Mouse (Mus musculus) skeletal muscle tissue, adult 2 months (tissue): ENCODE data around the gene Gm21972.

Source experiments
- DNase-seq: peaks from one replicate; pipeline ENCODE4 v3.0.0-alpha.2; 2012; ENCODE audit warnings: low read depth, low spot score

Gm21972 gene

DNA sequence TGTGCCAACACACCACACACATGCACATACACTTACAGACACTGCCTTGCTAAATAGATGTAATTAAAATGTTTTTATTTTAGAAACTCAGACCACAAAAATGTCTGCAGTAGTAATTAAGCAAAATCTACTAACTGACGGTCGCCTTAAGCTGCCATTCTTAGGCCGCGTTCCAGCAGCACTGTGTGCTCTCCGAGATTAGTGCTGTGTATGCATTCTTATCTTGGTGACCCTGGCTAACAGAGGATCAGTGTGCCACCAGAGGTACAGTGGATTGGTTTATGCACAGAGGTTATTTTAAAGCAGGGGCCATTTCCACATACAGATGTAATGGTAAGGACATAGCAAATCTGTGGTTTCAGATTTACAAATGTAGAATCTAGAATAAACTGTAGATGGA lies 27.6 kb downstream of the Gm21972 start:
- no peak for DNase-seq

DNA sequence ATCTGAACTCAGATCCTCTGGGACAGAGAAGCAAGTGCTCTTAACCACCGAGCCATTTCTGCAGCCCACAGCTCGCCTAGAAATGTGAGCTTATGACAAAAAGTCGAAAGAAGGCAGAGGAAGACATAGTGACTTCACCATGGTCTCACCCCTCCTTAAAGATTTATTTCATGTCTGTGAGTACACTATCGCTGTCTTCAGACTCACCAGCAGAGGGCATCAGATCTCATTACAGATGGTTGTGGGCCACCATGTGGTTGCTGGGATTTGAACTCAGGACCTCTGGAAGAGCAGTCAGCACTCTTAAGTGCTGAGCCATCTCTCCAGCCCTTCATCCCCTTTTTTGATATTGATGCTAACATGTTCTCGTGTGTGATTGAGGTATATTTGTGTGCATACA lies 41.2 kb downstream of the Gm21972 start:
- DNase-seq, result no peak

DNA sequence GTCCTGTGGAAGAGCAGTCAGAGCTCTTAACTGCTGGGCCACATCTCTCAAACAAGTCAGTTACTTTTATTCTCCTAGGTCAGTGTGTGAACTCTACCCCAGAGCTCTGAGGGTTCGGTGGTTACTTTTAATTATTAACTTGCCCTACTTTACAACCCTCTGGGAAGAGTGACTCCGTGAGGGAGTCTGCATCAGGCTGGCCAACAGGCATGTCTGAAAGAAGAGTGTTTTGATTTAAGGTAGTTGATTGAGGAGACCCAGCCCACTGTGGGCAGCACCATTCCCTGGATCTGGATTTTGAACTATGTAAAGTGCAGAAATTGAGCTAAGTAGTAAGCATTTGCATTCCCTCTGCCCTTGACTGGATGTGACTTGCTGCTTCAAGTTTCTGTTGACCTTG lies 42.6 kb downstream of the Gm21972 start:
- DNase-seq, result no peak

DNA sequence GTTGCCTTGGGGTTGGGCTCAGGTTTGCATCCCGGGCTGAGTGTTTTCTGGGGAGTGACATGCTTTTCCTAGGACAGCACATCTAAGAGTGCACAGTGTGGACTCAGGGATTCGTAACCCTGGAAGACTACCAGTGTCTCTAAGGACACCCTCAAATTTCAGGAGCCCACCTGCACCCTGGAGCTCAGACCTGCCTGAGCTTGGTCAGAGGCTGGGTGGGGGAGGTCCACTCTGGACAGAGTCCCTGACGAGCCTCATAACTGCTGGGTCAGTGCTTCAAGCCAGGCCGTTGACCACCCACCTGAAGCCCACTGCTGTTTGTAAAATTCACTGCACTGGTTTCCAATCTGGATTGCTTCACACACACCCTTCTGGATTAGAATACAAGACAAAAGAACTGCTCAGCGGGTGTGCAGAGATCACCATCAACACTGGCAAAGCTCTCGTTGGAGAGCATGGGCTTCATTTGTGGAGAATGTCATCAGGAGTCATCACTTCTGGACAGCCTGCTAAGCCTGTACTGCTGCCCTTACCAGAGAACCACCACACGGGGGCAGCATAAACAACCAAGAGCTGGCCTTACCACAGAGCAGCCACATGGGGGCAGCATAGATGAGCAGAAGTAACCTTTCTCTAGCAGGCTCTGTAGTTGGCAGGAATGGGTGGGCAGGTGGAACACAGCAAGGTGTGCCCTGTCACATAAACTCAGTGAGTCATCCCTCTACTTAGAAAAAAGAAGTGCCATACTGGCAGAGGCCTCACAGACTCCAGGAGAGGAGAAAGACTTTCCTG lies 45.2 kb downstream of the Gm21972 start:
- peak; percentile 70 for DNase-seq

DNA sequence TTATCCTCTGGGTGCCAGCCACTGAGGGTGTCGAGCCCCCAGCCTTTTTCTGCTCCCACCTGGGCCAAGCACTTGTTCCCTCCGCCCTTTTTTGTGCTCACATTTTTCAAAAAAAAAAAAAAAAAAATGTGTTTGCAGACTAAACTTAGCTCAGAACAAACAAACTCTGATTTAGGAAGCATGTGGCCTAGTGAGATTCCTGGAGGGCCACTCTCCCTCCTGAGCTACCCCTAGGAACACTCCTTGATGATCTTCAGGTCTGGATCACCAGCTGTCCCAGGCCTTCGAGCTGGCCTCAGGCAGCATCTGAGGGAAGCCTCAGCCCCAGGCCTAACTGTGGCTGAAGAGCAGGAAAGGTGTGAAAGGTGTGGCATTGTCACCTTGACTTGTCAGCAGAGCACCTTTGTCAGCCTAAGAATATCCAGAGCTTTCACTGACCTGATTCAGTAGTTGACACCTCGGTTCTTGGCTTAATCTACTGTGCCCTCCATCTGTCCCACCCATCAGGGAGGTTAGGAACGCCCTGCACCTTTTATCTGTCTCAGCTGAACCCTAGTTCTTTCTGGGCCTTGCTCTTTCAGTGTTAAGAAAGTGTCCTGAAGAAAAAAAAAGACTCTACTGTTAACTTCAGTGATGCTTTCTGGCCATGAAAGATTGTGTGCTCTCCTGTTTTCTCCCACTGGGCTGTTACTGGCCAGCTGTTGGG lies 48.7 kb downstream of the Gm21972 start:
- DNase-seq, result no peak

DNA sequence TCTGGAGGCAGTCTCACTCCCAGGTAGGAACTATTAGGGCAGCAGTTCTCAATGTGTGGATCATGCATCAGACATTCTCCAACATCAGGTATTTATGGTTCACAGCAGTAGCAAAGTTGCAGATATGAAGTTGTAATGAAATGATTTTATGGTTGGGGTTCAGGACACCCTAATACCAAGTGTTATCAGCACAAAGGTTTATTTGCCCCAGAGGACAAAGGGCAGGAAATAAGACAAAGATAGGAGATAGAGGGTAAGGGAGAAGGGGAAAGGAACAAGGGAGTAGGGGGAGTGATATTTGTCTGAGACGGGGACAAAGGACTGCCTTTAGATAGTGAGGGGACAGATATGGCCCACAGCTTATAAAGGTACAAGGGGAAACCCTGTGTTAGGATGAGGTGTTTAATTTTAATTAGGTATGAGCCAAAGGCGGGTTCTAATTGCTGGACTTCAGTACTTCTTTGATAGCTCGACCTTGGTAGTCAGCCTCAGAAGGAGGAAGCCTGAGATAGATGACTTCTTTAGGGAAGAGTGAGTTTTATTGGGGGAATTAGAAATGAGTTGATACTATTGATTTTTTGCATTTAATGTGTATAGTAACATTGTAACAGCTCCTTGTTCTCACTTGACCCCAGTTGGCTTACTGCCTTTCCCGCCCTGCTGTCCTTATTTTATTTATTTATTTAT lies 50.3 kb downstream of the Gm21972 start:
- DNase-seq, result no peak

DNA sequence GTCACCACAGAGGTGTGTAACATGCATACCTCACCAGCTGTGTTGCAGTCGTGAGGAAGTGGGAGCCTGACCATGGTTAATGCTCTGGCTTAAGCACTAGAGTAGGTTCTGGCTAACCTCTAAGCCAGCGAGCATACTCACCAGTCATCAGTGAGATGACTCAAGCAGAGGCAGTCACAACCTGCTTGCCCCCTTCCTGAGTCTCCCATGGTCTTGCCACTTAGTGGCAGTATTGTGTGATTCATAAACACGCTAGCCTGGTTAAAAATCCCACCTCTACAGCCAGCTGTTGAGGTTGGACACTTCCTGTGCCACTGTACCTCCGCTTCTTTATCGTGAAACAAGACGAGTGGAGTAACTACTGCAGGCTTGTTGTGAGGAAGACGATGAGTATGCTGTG lies 53.3 kb downstream of the Gm21972 start:
- DNase-seq, result no peak

DNA sequence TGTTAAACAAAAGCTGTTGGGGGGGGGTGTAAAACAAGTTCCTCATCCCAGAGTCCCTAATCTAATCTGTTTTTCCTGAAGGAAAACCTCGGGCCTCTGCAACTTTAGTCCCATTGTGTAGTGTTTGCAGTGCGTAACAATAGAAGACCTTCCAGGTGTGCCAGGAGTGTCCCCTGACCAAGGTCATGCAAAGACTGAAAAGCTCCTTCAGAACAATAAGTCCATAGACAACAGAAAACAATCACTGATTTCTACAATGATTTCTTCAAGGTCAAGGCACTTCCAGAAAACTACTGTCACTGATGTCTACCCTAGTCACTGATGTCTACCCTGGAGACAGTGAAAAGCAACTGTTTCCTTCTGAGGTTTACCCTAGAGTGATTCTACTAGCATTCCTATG lies 54.4 kb downstream of the Gm21972 start:
- no peak for DNase-seq

DNA sequence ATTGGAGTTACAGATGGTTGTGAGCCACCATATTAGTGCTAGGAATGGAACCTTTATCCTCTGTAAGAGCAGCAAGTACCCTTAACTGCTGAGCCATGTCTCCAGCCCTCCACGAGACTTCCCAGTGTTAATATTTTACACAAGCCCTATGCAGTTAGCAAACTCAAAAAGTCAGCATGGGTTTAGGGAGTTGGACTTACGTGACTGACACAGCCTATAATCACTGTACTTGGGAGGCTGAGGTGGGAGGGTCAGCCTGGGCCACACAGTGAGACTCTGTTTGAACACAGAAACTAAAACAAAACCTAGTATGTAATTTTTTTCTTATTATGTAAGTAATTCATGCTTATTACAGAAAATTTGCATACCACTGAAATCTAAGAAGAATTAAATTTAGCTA lies 54.8 kb downstream of the Gm21972 start:
- no peak for DNase-seq

DNA sequence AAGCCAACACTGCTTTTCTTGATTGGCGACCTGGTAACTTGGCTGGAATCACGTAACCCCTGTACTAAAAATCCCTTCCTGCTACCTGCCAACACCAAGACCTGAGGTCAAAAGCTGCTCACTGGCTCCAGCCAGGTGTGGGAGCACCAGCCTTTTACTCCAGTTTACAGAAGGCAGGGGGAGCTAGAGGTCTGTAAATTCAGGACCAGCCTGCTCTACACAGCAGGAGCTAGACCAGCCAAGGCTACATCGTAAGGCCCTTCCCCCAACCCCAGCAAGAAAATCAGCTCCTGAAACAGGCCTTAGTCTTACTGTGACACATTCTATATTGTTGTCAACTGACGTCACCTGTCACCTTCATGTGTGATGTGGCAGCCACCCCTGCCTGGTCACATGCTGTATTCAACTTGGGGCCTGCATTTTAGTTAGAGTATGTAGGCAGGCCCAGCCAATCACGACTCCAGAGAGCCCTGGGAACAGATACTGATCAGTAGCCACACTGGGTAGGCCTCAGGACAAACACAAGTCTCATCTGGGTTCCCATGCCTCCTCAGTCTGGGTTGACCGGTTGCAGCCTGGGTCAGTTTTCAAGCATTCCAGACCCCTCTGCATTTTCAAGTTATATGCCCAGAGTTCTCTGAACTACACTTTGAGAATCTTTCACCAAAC lies 55.7 kb downstream of the Gm21972 start:
- DNase-seq, result no peak

DNA sequence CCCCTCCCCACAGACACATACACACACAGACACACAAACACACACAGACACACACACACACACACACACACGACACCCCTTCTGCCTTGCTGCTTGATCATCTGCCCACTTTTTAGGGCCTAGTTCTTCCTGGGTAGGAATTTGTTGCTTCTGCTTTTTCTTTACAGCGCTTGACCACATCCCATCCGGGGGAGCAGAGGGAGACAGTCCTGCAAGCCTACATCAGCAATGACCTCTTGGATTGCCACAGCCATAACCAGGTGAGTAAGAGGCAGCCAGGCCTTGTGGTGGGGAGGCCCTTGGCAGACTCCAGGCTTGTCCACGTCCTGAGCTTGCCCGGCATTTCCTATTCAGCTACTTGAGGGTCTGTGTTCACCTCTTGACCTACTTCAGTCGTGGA lies 57.4 kb downstream of the Gm21972 start:
- no peak for DNase-seq

DNA sequence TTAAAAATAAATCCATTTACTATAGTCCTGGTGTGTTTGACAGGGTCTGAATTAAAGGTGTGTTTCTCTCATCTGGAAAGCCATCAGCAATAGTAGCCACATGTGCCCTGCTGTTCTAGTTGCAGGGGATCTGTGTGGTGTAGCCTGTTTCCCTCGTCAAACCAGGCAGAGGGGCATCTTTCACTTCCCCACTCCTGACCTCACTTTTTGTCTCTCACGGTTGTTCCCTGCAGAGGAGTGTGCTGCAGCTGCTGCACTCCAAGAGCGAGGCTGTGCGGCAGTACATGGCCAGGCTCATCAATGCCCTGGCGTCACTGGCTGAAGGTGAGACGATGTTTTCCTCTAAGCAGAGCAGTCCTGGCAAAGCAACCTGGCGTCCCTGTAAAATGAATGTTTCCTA lies 60.6 kb downstream of the Gm21972 start:
- no peak for DNase-seq

DNA sequence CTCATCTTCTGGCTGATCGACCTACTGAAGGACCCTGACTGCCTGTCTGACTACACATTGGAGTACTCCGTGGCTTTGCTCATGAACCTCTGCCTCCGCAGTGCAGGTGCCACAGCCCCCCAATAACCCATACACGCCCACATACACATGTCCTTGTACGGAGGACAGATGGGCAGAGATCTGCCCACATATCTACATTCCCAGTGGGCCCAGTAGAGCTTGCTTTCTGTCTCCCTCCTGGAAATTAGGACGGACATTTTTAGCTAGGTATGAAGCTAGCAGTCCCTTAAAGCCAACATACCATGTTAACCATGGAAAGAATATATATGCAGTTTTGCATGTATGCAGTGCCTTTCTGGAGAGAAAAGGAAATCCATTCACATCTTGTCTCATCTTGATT lies 64.8 kb downstream of the Gm21972 start:
- DNase-seq, result no peak

DNA sequence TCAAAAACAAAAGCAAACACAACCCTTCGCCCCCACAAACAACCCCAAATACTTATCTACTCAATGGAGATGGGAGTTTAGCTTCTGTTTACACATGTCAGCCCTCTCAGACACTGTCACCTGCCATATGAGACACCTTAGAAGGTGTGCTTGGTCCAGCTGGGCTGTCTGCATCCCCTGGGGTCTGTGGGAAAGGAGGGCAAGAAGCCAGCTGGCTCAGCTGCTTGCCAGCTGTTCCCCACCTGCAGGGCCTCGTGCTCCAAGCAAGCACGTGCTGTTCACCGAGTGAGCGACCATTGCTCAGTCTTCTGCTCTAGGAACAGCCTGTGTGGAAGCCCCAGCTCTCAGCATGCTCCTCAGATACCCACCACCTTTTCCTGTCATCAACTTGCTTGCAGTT lies 65.6 kb downstream of the Gm21972 start:
- DNase-seq, result no peak

DNA sequence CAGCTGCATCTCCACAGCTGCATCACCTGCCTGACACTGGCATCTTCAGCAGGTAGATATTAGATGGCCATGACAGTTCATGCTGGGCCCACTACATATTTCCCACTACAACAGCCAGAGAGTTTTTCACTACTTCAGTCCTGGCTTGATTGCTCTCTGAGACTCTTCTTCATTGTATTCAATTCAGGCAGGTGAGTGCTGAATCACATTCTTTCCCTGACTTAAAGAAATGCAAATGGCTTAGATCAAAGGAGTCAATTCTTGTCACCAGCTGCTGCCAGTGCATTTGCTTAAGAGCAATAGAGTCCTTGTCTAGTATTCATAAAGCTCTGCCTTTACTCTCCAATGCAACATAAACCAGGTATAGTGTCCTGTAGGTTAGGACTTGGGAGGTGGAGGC lies 67.9 kb downstream of the Gm21972 start:
- DNase-seq, result no peak

DNA sequence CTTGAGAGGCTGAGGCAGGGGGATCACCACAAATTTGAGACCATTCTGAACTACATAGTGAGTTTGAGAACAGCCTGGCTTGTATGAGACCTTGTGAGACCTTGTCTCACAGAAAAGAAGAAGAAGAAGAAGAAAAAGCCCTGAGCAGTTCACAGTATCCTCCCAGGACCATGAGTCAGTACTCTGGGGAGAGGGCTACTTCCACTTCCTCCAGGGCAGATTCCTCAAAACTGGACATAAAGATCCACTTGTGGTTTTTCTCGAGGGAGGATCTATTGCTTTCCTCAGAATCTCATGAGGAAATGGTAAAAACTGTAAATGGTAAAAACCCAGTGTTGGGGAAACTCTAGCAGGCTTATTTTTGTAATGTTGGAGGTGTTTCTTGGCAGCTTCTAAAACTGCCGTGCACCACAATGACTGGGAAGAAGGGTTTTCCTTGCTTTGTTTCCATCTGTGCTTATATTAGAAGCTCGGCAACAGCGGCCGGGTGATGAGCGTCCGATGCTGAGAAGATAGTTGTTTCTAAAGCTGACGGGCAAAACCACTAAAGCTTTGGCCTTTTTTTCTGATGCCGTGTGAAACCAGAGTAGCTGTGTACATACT lies 69.3 kb downstream of the Gm21972 start:
- no peak for DNase-seq

DNA sequence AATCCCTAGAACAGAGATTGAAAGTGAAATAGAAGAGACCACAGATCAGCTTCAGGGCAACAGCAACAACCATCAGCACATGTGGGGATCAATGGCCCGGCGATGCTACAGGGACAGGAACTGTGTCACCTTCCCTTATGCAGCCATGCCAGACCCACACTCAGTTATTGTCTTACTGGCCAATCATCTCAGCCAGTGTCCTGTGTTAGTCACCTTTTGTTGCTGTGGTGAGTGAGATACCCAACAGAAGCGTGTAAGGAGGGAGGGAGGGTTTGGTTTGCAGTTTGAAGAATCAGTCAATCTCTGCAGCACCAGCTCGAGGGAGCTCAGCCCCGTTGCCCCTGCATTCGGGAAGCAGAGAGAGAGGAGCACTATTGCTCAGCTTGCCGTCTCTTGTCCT lies 77.2 kb downstream of the Gm21972 start:
- DNase-seq, result no peak

DNA sequence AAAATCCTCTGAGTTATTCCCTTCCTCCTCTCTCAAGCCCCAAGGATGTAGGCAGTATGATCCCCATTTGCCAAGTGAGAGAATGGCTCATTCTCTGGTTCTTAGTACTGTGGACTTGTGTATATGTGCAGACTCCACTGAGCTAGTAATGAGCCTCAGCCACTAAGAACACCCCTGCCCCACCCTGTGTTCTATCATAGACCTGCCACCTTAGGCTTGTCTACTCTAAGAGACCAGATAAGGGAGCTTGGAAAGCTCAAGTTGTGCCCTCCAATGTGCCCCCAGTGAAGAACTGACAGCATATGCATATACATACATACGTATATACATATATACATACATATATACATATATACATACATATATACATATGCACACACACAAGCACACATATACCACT lies 78.1 kb downstream of the Gm21972 start:
- no peak for DNase-seq
